Mouse (Mus musculus) lung, postnatal 0 days (tissue): ENCODE measurements around the gene Dytn.
"Not testable (repeated sequence)": the region's sequence is repeated elsewhere in the genome, so short reads cannot be mapped to it uniquely, and the experiment has no call there.

Source experiments
- CTCF ChIP-seq: IDR thresholded peaks from 2 replicates; pipeline ENCODE4 v1.5.1; 2016; ENCODE audit warnings: antibody characterized with exemption, mild to moderate bottlenecking
- EP300 ChIP-seq: IDR thresholded peaks from 2 replicates; pipeline ENCODE4 v1.6.1; 2016; ENCODE audit warnings: antibody characterized with exemption, mild to moderate bottlenecking, control low read depth

- TF ChIP-seq CTCF, EP300: not testable (repeated sequence)
These were observed 56.3 kb downstream of the Dytn start for GRCm38 (mm10) chr1:63630390-63630789.
